Mouse (Mus musculus) neural tube, embryonic 15.5 days (tissue): ENCODE measurements at regions not wholly inside any gene's neighbourhood (a gene's known extent, or its start where the extent isn't known, plus 50 kb on each side); places are given as distances from the start of the nearest gene placed in this dataset.

ENCODE experiments used
- ATAC-seq: fragments of 200-750 bp; cut with Nextera tagmentation; 2 replicates; pipeline ENCODE4 v1.8.0; 2017; ENCODE audit warnings: mild to moderate bottlenecking, moderate TSS enrichment, moderate library complexity; ENCODE audit not compliant: low FRiP score
- H3K27ac ChIP-seq: fragments of 300-500 bp; sonication (generic); replicated peaks from 2 replicates; pipeline ENCODE4 v1.5.1; 2015; ENCODE audit warnings: mild to moderate bottlenecking, inconsistent platforms
- H3K27me3 ChIP-seq: fragments of 300-500 bp; sonication (generic); replicated peaks from 2 replicates; pipeline ENCODE4 v1.6.1; 2015; ENCODE audit warnings: inconsistent platforms
- H3K36me3 ChIP-seq: fragments of 300-500 bp; sonication (generic); 2 replicates; pipeline ENCODE4 v1.6.1; 2015; ENCODE audit warnings: inconsistent platforms
- H3K4me1 ChIP-seq: fragments of 300-500 bp; sonication (generic); 2 replicates; pipeline ENCODE4 v1.6.1; 2015; ENCODE audit warnings: inconsistent platforms
- H3K4me2 ChIP-seq: fragments of 300-500 bp; sonication (generic); 2 replicates; pipeline ENCODE4 v1.6.1; 2015; ENCODE audit warnings: inconsistent platforms, mild to moderate bottlenecking, moderate library complexity
- H3K4me3 ChIP-seq: fragments of 300-500 bp; sonication (generic); replicated peaks from 2 replicates; pipeline ENCODE4 v1.5.1; 2015; ENCODE audit warnings: mild to moderate bottlenecking, inconsistent platforms
- H3K9ac ChIP-seq: fragments of 300-500 bp; sonication (generic); replicated peaks from 2 replicates; pipeline ENCODE4 v1.6.1; 2015; ENCODE audit warnings: mild to moderate bottlenecking, inconsistent platforms
- H3K9me3 ChIP-seq: fragments of 300-500 bp; sonication (generic); replicated peaks from 2 replicates; pipeline ENCODE4 v1.6.1; 2016; ENCODE audit warnings: inconsistent platforms
- WGBS: fragments of 180-500 bp; shearing (Covaris S2); methylation state at CpG from one replicate; pipeline ENCODE4 v1.1.7; 2015; ENCODE audit warnings: mixed read lengths; 5-methylcytosine and 5-hydroxymethylcytosine counted together

- no peak for ATAC-seq
- H3K9ac ChIP-seq = no peak overlapping the region
These were observed 59.3 kb upstream of the Galnt15 start for GRCm38 (mm10) chr14:31969531-31969930.

GRCm38 (mm10) chr14:31970245-31970830 lies 58.5 kb upstream of the Galnt15 start:
- Histone ChIP-seq H3K27ac (no peak overlapping the region), H3K9ac (no peak overlapping the region), H3K4me1 (no peaks in the 10 kb centered on the region), H3K9me3 (no peaks in the 10 kb centered on the region), H3K27me3 (no peaks in the 10 kb centered on the region), H3K36me3 (no peaks in the 10 kb centered on the region), H3K4me2 (no peak overlapping the region), H3K4me3 (no peak overlapping the region)
- ATAC-seq = no peak
- WGBS = 92% methylated on average over 3 of the region's 3 CpGs

More at GRCm38 (mm10) chr14:31969531-31969930, 59.3 kb upstream of the Galnt15 start:
- no peaks in the 10 kb centered on the region for H3K27me3 ChIP-seq
- H3K36me3 ChIP-seq = no peaks in the 10 kb centered on the region
- no peaks in the 10 kb centered on the region for H3K4me1 ChIP-seq
- no peaks in the 10 kb centered on the region for H3K9me3 ChIP-seq
- 87% methylated on average over 4 of the region's 4 CpGs for WGBS
- no peak overlapping the region for H3K4me2 ChIP-seq
- H3K4me3 ChIP-seq = no peak overlapping the region
- no peak overlapping the region for H3K27ac ChIP-seq

- no peak overlapping the region for H3K4me3 ChIP-seq
- H3K4me1 ChIP-seq = no peaks in the 10 kb centered on the region
- no peaks in the 10 kb centered on the region for H3K36me3 ChIP-seq
- no peak overlapping the region for H3K4me2 ChIP-seq
- no peak overlapping the region for H3K9ac ChIP-seq
- H3K9me3 ChIP-seq = no peaks in the 10 kb centered on the region
- no peak for ATAC-seq
- H3K27me3 ChIP-seq = no peaks in the 10 kb centered on the region
- 90% methylated on average over 9 of the region's 9 CpGs for WGBS
- H3K27ac ChIP-seq = no peak overlapping the region
These were observed 57.9 kb upstream of the Galnt15 start for GRCm38 (mm10) chr14:31970851-31971250.

- Histone ChIP-seq H3K9ac (no peak overlapping the region), H3K4me3 (no peak overlapping the region), H3K27ac (no peak overlapping the region), H3K4me1 (no peaks in the 10 kb centered on the region), H3K36me3 (no peaks in the 10 kb centered on the region), H3K4me2 (no peak overlapping the region), H3K27me3 (no peaks in the 10 kb centered on the region), H3K9me3 (no peaks in the 10 kb centered on the region)
- 91% methylated on average over 4 of the region's 4 CpGs for WGBS
- no peak for ATAC-seq
These were observed 55.1 kb upstream of the Galnt15 start for GRCm38 (mm10) chr14:31973702-31974101.

- Histone ChIP-seq H3K4me2 (no peak overlapping the region), H3K4me1 (no peaks in the 10 kb centered on the region), H3K9ac (no peak overlapping the region), H3K27me3 (no peaks in the 10 kb centered on the region), H3K9me3 (no peaks in the 10 kb centered on the region), H3K4me3 (no peak overlapping the region), H3K27ac (no peak overlapping the region), H3K36me3 (no peaks in the 10 kb centered on the region)
- ATAC-seq = no peak
- WGBS = 73% methylated on average over 4 of the region's 4 CpGs
These were observed 50.6 kb upstream of the Galnt15 start for GRCm38 (mm10) chr14:31978196-31978595.

- H3K4me2 ChIP-seq = no peak overlapping the region
- no peaks in the 10 kb centered on the region for H3K27me3 ChIP-seq
- H3K36me3 ChIP-seq = no peaks in the 10 kb centered on the region
- no peak for ATAC-seq
- no peaks in the 10 kb centered on the region for H3K9me3 ChIP-seq
- no peak overlapping the region for H3K27ac ChIP-seq
- no peaks in the 10 kb centered on the region for H3K4me1 ChIP-seq
- H3K4me3 ChIP-seq = no peak overlapping the region
- 76% methylated on average over 3 of the region's 3 CpGs for WGBS
- no peak overlapping the region for H3K9ac ChIP-seq
These were observed 50.1 kb upstream of the Galnt15 start for GRCm38 (mm10) chr14:31978690-31979089.
